Mouse (Mus musculus) midbrain, postnatal 0 days (tissue): ENCODE results near the gene Erc1. TPM values are rescaled to one million over a fixed set of nuclear protein-coding genes. Genes with fewer than 3 reads are reported as not detected.

Source experiments
- ATAC-seq: fragments of 200-750 bp; cut with Nextera tagmentation; 2 replicates; pipeline ENCODE4 v1.8.0; 2017; ENCODE audit warnings: moderate number of reproducible peaks, mild to moderate bottlenecking, moderate TSS enrichment, moderate library complexity; ENCODE audit not compliant: low FRiP score
- DNase-seq: peaks from one replicate; pipeline ENCODE4 v3.0.0-alpha.2; 2015; ENCODE audit warnings: low spot score
- H3K27ac ChIP-seq: fragments of 300-500 bp; sonication (generic); 2 replicates; pipeline ENCODE4 v1.5.1; 2014; ENCODE audit warnings: low read depth, mild to moderate bottlenecking, low read length, mixed read lengths
- H3K27me3 ChIP-seq: fragments of 300-500 bp; sonication (generic); 2 replicates; pipeline ENCODE4 v1.6.1; 2014; ENCODE audit warnings: low read length, control low read depth, mixed read lengths; ENCODE audit not compliant: insufficient read depth
- H3K36me3 ChIP-seq: fragments of 300-500 bp; sonication (generic); 2 replicates; pipeline ENCODE4 v1.6.1; 2014; ENCODE audit warnings: low read length, control low read depth, mixed read lengths; ENCODE audit not compliant: insufficient read depth
- H3K4me1 ChIP-seq: fragments of 300-500 bp; sonication (generic); 2 replicates; pipeline ENCODE4 v1.6.1; 2014; ENCODE audit warnings: mild to moderate bottlenecking, control low read depth, antibody characterized with exemption, low read length, mixed read lengths; ENCODE audit not compliant: insufficient read depth
- H3K4me2 ChIP-seq: fragments of 300-500 bp; sonication (generic); 2 replicates; pipeline ENCODE4 v1.6.1; 2014; ENCODE audit warnings: low read depth, mild to moderate bottlenecking, low read length, mixed read lengths; ENCODE audit not compliant: poor library complexity, severe bottlenecking
- H3K4me3 ChIP-seq: fragments of 300-500 bp; sonication (generic); 2 replicates; pipeline ENCODE4 v1.5.1; 2014; ENCODE audit warnings: low read depth, mild to moderate bottlenecking, low read length, moderate library complexity
- H3K9ac ChIP-seq: fragments of 300-500 bp; sonication (generic); replicated peaks from 2 replicates; pipeline ENCODE4 v1.6.1; 2014; ENCODE audit warnings: mild to moderate bottlenecking, low read length, moderate library complexity, mixed read lengths; ENCODE audit not compliant: poor library complexity, severe bottlenecking
- H3K9me3 ChIP-seq: fragments of 300-500 bp; sonication (generic); 2 replicates; pipeline ENCODE4 v1.6.1; 2016; ENCODE audit warnings: low read length, control low read depth
- CTCF ChIP-seq: IDR thresholded peaks from 2 replicates; pipeline ENCODE4 v1.5.1; 2016; ENCODE audit warnings: antibody characterized with exemption, mild to moderate bottlenecking
- WGBS: fragments of 180-500 bp; shearing (Covaris S2); extraction: QIAGEN DNeasy Blood & Tissue Kit; methylation state at CpG from one replicate; pipeline ENCODE4 v1.1.7; 2014; 5-methylcytosine and 5-hydroxymethylcytosine counted together
- polyA plus RNA-seq: library from polyadenylated mRNA; unstranded; fragments of >200 nt; fragmentation: Nextera tagmentation; extraction: Ambion mirVana; gene quantifications from 2 replicates; pipeline ENCODE4 v1.2.1, GENCODE M21; 2015
- total RNA-seq: library from RNA; depleted of rRNA; stranded (reverse); fragments of >200 nt; gene quantifications from 2 replicates; pipeline ENCODE4 v1.2.3, GENCODE M21; 2014

Gene Erc1
- total and polyA plus RNA-seq, 2 experiments from 2014 or later = 56.1 to 90.0 TPM

DNA sequence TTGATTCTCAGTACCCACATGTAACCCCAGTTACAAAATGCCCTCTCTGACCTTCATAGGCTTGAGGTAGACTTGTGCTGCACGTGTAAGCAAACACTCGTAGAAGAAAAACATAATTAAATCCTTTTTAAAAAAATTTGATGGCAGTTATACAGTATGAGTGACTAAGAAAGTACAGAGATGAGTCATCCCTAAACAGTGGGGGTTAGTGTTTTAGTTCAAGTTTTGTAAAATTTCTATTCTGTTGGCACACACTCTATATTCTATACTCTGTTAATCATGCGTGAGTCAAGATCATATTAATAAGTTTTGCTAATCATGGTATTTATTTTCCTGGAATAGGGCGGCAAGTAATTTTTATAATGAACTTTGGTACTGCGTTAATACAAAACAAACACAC is 155.2 kb downstream of the Erc1 start:
- no peaks in the 10 kb centered on the region for H3K27me3 ChIP-seq
- TF ChIP-seq CTCF = no peak
- ATAC-seq (no peak), DNase-seq (no peak)
- H3K9me3 ChIP-seq = no peaks in the 10 kb centered on the region
- H3K36me3 ChIP-seq = peaks cover 7% of the 10 kb centered on the region
- H3K9ac ChIP-seq = no peak overlapping the region
- no peaks in the 10 kb centered on the region for H3K4me1 ChIP-seq
- H3K4me2 ChIP-seq = no peak overlapping the region
- whole genome bisulfite sequencing = 94% methylated on average over 5 of the region's 5 CpGs
- no peak overlapping the region for H3K27ac ChIP-seq
- H3K4me3 ChIP-seq = no peak overlapping the region

DNA sequence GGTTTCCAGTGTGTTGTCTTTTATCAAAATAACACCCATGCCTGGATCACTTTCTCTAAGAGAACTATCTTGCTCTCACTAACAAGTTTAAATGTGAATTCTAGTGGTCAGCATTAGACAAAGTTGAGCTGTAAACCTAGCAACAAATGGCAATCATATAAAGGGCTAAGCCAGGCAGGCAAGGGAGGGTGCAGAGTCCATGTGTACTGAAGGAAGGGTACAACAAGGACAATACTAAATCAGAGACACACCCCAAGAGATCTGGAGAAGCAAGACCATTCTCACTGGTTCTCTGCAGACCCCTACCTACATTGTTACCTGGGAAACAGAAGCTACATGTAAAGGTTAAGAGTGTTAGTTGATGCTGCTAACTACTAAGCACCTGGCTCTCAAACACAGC is 161.5 kb downstream of the Erc1 start:
- H3K4me2 ChIP-seq = no peak overlapping the region
- no peaks in the 10 kb centered on the region for H3K9me3 ChIP-seq
- no peak for DNase-seq
- H3K4me1 ChIP-seq = no peaks in the 10 kb centered on the region
- H3K9ac ChIP-seq = no peak overlapping the region
- no peak for ATAC-seq
- no peaks in the 10 kb centered on the region for H3K36me3 ChIP-seq
- TF ChIP-seq CTCF = no peak
- no peak overlapping the region for H3K27ac ChIP-seq
- no peaks in the 10 kb centered on the region for H3K27me3 ChIP-seq
- H3K4me3 ChIP-seq = no peak overlapping the region

DNA sequence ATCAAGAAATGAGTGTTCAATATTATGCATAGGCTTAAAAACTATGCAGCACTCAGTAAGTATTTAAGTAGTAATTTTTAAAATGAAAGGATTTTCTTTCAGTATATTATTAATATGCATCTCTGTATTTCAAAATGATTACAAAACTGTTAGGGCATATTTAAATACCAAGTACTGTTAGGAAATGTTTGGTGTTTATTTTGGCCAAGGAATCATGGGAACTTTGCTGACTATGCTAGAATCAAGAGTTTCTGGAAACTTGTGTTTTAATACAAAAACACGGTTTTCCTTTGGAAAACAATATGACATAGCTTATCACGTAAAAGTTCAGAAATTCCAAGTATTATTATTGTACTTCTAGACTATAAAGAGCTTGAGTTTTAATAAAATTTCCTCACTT is 167.2 kb downstream of the Erc1 start:
- no peak for TF ChIP-seq CTCF
- Histone ChIP-seq H3K4me1 (no peaks in the 10 kb centered on the region), H3K9ac (no peak overlapping the region), H3K36me3 (no peaks in the 10 kb centered on the region), H3K4me3 (no peak overlapping the region), H3K4me2 (no peak overlapping the region), H3K27ac (no peak overlapping the region), H3K9me3 (no peaks in the 10 kb centered on the region), H3K27me3 (no peaks in the 10 kb centered on the region)
- no peak for DNase-seq
- ATAC-seq = no peak
- 89% methylated on average over 2 of the region's 2 CpGs for WGBS

- DNase-seq = no peak
- H3K9ac ChIP-seq = no peak overlapping the region
- 0 out of 2 replicates have a peak, but pooled peaks cover 4% of the 10 kb centered on the region for H3K36me3 ChIP-seq
- H3K4me2 ChIP-seq = no peak overlapping the region
- no peaks in the 10 kb centered on the region for H3K9me3 ChIP-seq
- H3K27ac ChIP-seq = no peak overlapping the region
- H3K27me3 ChIP-seq = no peaks in the 10 kb centered on the region
- no peak overlapping the region for H3K4me3 ChIP-seq
- no peak for ATAC-seq
- H3K4me1 ChIP-seq = no peaks in the 10 kb centered on the region
- TF ChIP-seq CTCF = no peak
- 89% methylated on average over 7 of the region's 7 CpGs for WGBS
These were observed 173.2 kb downstream of the Erc1 start for GRCm38 (mm10) chr6:119674811-119675209.

- no peak overlapping the region for H3K27ac ChIP-seq
These were observed 173.7 kb downstream of the Erc1 start for GRCm38 (mm10) chr6:119674201-119674810.

DNA sequence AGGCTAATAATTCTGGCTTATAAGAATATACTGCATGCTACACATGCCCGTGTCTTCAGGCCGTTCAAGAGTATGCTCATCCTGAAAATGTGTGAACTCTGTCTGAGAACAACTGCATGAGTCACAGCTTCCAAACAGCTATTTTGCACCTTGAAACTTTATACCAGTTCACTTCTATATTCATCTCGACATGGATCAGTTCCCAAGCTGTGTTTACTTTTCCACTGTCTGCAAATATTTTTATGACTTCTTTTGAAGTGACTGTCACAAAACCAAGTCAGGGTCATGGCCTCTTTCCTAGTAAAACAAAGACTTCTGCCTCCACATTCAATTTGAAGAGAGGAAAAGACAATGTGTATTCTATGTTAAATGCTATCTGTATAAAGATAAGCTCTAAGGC is 178.2 kb downstream of the Erc1 start:
- ATAC-seq (no peak), DNase-seq (no peak)
- WGBS = 77% methylated on average over 3 of the region's 3 CpGs
- Histone ChIP-seq H3K36me3 (peaks cover 8% of the 10 kb centered on the region; the same call in 1 of the 2 replicates), H3K27ac (no peak overlapping the region), H3K27me3 (no peaks in the 10 kb centered on the region), H3K4me3 (no peak overlapping the region), H3K4me2 (no peak overlapping the region), H3K9ac (no peak overlapping the region), H3K9me3 (no peaks in the 10 kb centered on the region), H3K4me1 (no peaks in the 10 kb centered on the region)
- TF ChIP-seq CTCF = no peak

More at GRCm38 (mm10) chr6:119674201-119674810, 173.7 kb downstream of the Erc1 start:
- no peaks in the 10 kb centered on the region for H3K27me3 ChIP-seq
- no peaks in the 10 kb centered on the region for H3K9me3 ChIP-seq
- H3K9ac ChIP-seq = no peak overlapping the region
- DNase-seq (peak; percentile 48), ATAC-seq (no peak)
- no peak overlapping the region for H3K4me3 ChIP-seq
- no peaks in the 10 kb centered on the region for H3K4me1 ChIP-seq
- 67% methylated on average over 5 of the region's 5 CpGs for WGBS
- H3K4me2 ChIP-seq = no peak overlapping the region
- TF ChIP-seq CTCF = no peak
- 0 out of 2 replicates have a peak, but pooled peaks cover 4% of the 10 kb centered on the region for H3K36me3 ChIP-seq
